Mouse (Mus musculus): ENCODE measurements at regions not wholly inside any gene's neighbourhood (a gene's known extent, or its start where the extent isn't known, plus 50 kb on each side); places are given as distances from the start of the nearest gene placed in this dataset.

DNA sequence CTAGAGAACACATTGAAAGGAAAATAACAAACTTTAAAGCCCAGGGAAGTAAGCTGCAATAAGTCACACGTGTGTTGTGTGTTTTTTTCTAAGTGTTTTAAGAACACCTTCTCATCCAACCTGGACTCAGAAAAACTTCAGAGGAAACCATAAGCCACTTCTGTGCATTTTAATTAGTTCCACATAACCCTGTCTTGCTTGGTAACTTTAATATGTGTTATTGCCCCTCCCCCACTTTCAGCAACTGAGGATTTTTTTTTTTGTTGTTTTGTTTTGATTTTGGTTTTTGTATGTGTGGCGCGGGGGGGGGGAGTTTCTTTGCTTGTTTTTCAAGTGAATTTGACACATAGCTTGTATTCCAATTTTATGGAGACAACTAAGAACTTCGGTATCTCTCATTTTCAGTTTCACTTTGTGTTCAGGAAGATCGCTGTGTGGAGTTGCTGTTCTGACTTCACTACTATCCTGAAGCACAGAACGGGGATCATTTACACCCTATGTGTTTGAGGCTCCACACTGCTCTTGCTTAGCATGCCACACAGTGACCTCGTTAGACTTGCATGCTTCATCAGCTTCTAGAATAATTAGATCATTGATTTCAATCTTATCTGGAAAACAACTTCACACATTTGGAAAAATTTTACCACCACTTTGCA is 54.2 kb upstream of the Dpyd start:
- TF ChIP-seq POLR2A (IDR thresholded peaks at IDR 0.05; ENCODE audit: borderline replicate concordance, insufficient read depth, low read length), result no peak
- TF ChIP-seq CTCF (IDR thresholded peaks at IDR 0.05; ENCODE audit: borderline replicate concordance, insufficient read depth, low read depth, low read length), result no peak

Measured in cerebellum, adult 2 months (tissue).